Mouse (Mus musculus) C2C12 (cell line): ENCODE data around the gene Sufu.

Experiments
- CEBPB ChIP-seq: IDR thresholded peaks from one replicate; pipeline ENCODE4 v1.6.1; 2011; ENCODE audit warnings: low read depth, mild to moderate bottlenecking, control low read depth, moderate library complexity
- CTCF ChIP-seq: IDR thresholded peaks from one replicate; pipeline ENCODE4 v1.5.1; 2011; ENCODE audit not compliant: control insufficient read depth, insufficient read depth, insufficient read length
- MAX ChIP-seq: IDR thresholded peaks from one replicate; pipeline ENCODE4 v1.6.1; 2011; ENCODE audit warnings: mild to moderate bottlenecking, control low read depth
- MYOD1 ChIP-seq: IDR thresholded peaks from one replicate; pipeline ENCODE4 v1.6.1; 2011; ENCODE audit warnings: low read depth; ENCODE audit not compliant: control insufficient read depth, insufficient read length
- MYOG ChIP-seq: IDR thresholded peaks from one replicate; pipeline ENCODE4 v1.6.1; 2011; ENCODE audit not compliant: control insufficient read depth, insufficient read length; ENCODE audit errors: extremely low read depth
- USF1 ChIP-seq: IDR thresholded peaks from one replicate; pipeline ENCODE4 v1.6.1; 2011; ENCODE audit warnings: low read depth, mild to moderate bottlenecking, control low read depth, moderate library complexity

DNA sequence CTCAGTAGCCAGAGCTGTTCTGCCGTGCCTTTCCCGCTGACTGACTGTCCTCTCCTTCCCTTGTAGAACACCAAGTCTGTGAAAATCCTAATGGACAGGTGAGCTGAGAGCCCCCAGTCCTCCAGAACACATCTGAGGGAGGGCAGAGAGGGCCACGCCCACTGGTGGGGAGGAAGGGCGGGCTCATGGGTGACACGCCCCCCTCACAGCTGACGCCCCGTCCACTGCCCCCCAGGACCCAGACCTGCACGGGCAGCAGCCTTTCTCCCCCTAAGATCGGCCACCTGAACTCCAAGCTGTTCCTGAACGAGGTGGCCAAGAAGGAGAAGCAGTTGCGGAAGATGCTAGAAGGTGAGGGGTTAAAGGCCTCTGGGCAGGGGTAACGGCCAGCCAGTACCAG lies 117.7 kb downstream of the Sufu start:
- no peak for TF ChIP-seq MAX
- TF ChIP-seq CTCF: no peak
- TF ChIP-seq CEBPB: no peak
- no peak for TF ChIP-seq MYOD1
- TF ChIP-seq USF1: no peak
- TF ChIP-seq MYOG: no peak
